Mouse (Mus musculus) bone marrow macrophage, adult 2 months (primary cell): ENCODE results near the gene Pitpna. TPM values are rescaled to one million over a fixed set of nuclear protein-coding genes. Genes with fewer than 3 reads are reported as not detected.
A peak's percentile ranks its signal among the peaks of the same experiment; 100 is the strongest.

Experiments used
- H3K27ac ChIP-seq: 2 replicates; pipeline ENCODE4 v1.5.1; 2012; ENCODE audit warnings: low read depth, low read length; ENCODE audit not compliant: insufficient read depth
- H3K4me1 ChIP-seq: 2 replicates; pipeline ENCODE4 v1.6.1; 2012; ENCODE audit warnings: low read length; ENCODE audit not compliant: control insufficient read depth, insufficient read depth
- H3K4me3 ChIP-seq: 2 replicates; pipeline ENCODE4 v1.5.1; 2012; ENCODE audit warnings: mild to moderate bottlenecking, low read length, moderate library complexity; ENCODE audit not compliant: insufficient read depth
- CTCF ChIP-seq: IDR thresholded peaks from 2 replicates; pipeline ENCODE4 v1.5.1; 2012; ENCODE audit warnings: low read depth, mild to moderate bottlenecking, low read length, moderate library complexity
- POLR2A ChIP-seq: IDR thresholded peaks from 2 replicates; pipeline ENCODE4 v1.6.1; 2012; ENCODE audit warnings: mild to moderate bottlenecking, low read depth, low read length, borderline replicate concordance
- polyA plus RNA-seq: library from polyadenylated mRNA; stranded (reverse); fragments of >200 nt; gene quantifications from 2 replicates; pipeline ENCODE4 v1.2.4, GENCODE M21; 2012; ENCODE audit not compliant: missing spikeins, insufficient read depth, insufficient read length

The Pitpna gene
- polyA plus RNA-seq, 1 experiment, result 512 TPM

- TF ChIP-seq CTCF, result no peak
- no peak for TF ChIP-seq POLR2A
- H3K4me3 ChIP-seq, result no peak overlapping the region
- H3K4me1 ChIP-seq, result peaks cover 12% of the 10 kb centered on the region
- no peak overlapping the region for H3K27ac ChIP-seq
Observed at GRCm38 (mm10) chr11:75671426-75672180, 83.7 kb downstream of the Pitpna start.

- no peak overlapping the region for H3K4me3 ChIP-seq
- TF ChIP-seq POLR2A (no peak), CTCF (no peak)
- H3K4me1 ChIP-seq, result peaks cover 25% of the 10 kb centered on the region
Observed at GRCm38 (mm10) chr11:75673411-75673810, 85.5 kb downstream of the Pitpna start.

GRCm38 (mm10) chr11:75674875-75675274, 87.0 kb downstream of the Pitpna start:
- H3K27ac ChIP-seq, result no peak overlapping the region
- peaks cover 18% of the 10 kb centered on the region for H3K4me1 ChIP-seq
- H3K4me3 ChIP-seq, result no peak overlapping the region
- TF ChIP-seq CTCF (no peak), POLR2A (no peak)

More at GRCm38 (mm10) chr11:75673411-75673810, 85.5 kb downstream of the Pitpna start:
- no peak overlapping the region for H3K27ac ChIP-seq

GRCm38 (mm10) chr11:75677881-75678746, 90.2 kb downstream of the Pitpna start:
- Histone ChIP-seq H3K4me1 (peaks cover 22% of the 10 kb centered on the region), H3K27ac (peak overlapping the region; percentile 65), H3K4me3 (peak overlapping the region; percentile 75)
- TF ChIP-seq POLR2A (no peak), CTCF (no peak)

Other genes starting within 250 kb of the Pitpna start
- gene Rpa1, start 239.8 kb upstream of the Pitpna start, polyA plus RNA-seq, result 43.2 and 48.2 TPM in 2 replicates
- gene Smyd4, start 239.7 kb upstream of the Pitpna start, polyA plus RNA-seq, result 3.3 and 4.9 TPM in 2 replicates
- 8.6 and 9.9 TPM in 2 replicates for gene Serpinf1, start 165.4 kb upstream of the Pitpna start, polyA plus RNA-seq
- not detected in 2 replicates for gene Serpinf2, start 148.5 kb upstream of the Pitpna start, polyA plus RNA-seq
- 41.1 and 46.6 TPM in 2 replicates for gene Wdr81, start 133.4 kb upstream of the Pitpna start, polyA plus RNA-seq
- gene Tlcd2, start 126.4 kb upstream of the Pitpna start, polyA plus RNA-seq, result 3.6 and 4.3 TPM in 2 replicates
- gene Prpf8, start 101.3 kb upstream of the Pitpna start, polyA plus RNA-seq, result 51.0 and 65.7 TPM in 2 replicates
- gene Rilp, start 78.0 kb upstream of the Pitpna start, polyA plus RNA-seq, result 12.8 and 15.9 TPM in 2 replicates
- gene Scarf1, start 74.6 kb upstream of the Pitpna start, polyA plus RNA-seq, result 32.8 and 33.5 TPM in 2 replicates
- gene Slc43a2, start 56.4 kb upstream of the Pitpna start, polyA plus RNA-seq, result 202 and 231 TPM in 2 replicates
- 85.4 and 101 TPM in 2 replicates for gene Inpp5k, start 42.9 kb downstream of the Pitpna start, polyA plus RNA-seq
- 77.3 and 90.4 TPM in 2 replicates for gene Myo1c, start 62.4 kb downstream of the Pitpna start, polyA plus RNA-seq
- gene Crk, start 91.2 kb downstream of the Pitpna start, polyA plus RNA-seq, result 67.0 and 70.3 TPM in 2 replicates
- gene Ywhae, start 144.8 kb downstream of the Pitpna start, polyA plus RNA-seq, result 337 and 382 TPM in 2 replicates
- not detected in 2 replicates for gene Doc2b, start 208.0 kb downstream of the Pitpna start, polyA plus RNA-seq